Mouse (Mus musculus) spleen, adult 2 months (tissue): ENCODE data around the gene Sln.
A peak's percentile ranks its signal among the peaks of the same experiment; 100 is the strongest.

Experiments
- CTCF ChIP-seq: fragments of 200-500 bp; IDR thresholded peaks from 2 replicates; pipeline ENCODE4 v1.5.1; 2011; ENCODE audit warnings: mild to moderate bottlenecking, inconsistent platforms; ENCODE audit not compliant: insufficient read depth, insufficient read length, insufficient replicate concordance; ENCODE audit errors: extremely low read depth
- POLR2A ChIP-seq: fragments of 200-500 bp; IDR thresholded peaks from 2 replicates; pipeline ENCODE4 v1.6.1; 2011; ENCODE audit warnings: low read depth, low read length, inconsistent platforms

GRCm38 (mm10) chr9:53818760-53819159 lies 31.2 kb upstream of the Sln start:
- TF ChIP-seq POLR2A (no peak), CTCF (peak; percentile 35; the same call in 1 of the 2 replicates)
